Mouse (Mus musculus): ENCODE results near the gene Adcy2.

The Adcy2 gene

DNA sequence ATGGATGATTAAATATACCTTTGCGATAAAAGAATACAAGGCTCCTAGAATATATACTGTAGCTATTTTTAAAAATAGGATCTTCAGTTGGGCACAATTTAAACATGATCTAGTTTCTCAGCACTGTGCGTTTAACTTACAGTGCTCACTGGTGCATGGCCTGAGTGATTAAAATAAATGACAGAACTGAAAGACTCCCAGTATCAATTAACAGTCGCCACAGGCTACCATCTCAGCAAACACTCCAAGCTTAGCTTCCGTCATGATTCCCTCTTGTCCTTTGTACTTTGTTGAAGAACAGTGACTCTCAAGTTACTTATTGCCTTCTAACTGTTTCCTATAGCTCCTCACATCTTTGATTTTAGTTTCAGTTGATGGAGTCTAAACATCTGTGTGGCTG is 170.9 kb downstream of the Adcy2 start:
- DNase-seq (ENCODE audit: extremely low read depth, low read depth), result no peak

DNA sequence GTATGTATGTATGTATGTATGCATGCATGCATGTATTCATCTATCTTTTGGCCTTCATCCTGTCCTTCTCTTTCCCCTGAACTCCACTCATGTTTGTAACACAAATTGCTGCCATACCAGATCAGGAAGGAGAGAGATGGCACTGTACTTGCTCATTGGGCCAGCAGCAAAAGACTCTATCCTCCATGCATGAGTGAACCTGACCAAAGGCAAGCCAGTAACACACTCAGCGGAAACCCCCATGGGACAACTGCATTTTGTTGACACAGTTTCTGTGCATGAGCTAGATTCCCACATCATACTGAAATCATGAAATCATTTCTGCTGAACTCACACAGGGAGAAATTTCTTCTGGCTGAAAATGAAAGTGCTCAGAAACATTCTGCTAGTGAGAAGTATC is 172.9 kb downstream of the Adcy2 start:
- DNase-seq (ENCODE audit: extremely low read depth, low read depth), result no peak

DNA sequence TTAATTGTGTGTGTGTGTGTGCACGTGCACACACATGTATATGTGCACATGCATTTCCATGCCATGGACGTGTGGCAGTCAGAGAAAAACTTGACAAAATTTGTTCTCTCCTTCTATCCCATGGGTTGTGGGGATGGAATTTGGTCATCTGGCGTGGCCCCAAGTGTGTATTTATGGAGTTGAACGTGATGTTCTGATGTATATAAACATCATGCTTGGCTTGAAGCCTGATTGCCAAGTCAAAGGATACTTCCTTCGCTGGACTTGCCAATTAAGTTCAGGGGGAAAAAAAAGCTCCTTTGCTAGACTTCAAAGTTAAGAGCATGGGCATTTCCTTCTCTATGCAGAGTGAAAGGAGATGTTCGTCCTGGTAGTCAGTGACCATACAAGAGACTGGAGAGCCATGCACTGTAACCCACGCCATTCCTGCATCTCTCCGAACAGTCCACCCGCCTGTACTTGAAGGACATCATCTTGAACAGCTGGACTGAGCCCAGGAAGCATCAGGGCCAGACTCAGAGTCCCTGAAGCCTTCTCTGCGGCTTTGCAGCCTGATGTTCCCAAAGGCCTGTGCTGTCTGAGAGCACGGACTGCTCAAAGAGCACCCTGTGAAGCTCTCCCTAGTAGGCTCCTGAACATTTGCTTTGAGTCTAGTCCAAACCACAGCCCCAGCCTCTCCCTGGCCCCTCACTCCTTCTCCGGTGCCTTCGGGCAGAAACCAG is 178.3 kb downstream of the Adcy2 start:
- DNase-seq (ENCODE audit: extremely low read depth, low read depth), result no peak

DNA sequence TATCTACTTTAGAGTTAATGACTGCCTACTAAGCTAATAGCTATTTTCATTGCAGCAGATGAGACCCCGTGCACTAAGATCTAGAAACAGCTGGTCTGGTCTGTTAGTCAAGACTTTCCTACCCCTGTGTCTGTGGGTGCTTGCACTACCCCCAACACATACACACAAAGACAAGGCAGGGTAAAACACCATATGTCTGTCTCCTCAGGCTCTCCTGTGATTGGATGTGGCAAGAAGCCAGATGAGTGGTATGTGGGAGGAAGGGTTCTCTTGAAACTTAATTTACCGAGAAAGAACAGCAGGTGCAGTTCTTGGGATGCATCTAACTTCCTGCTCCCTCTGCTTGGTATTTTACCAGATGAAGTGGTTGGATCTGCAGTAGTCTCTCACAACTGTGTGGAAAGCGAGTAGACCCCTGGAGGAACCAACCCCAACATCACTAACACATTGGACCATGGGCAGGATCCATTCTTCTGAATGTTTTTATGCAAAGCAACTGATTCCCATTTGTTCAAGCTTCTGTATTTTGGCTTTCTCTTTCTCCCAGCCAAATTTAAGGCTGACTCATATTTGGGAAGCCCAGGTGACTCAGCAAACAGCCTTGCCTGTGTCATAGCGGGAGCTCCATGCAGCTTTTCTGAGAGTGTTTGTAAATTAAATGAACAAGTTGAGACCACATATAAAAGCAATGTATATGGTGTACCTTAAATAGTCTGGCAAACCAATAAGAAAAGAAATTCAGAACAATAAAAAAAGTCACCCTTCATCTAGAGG is 183.4 kb downstream of the Adcy2 start:
- DNase-seq (ENCODE audit: extremely low read depth, low read depth), result no peak

DNA sequence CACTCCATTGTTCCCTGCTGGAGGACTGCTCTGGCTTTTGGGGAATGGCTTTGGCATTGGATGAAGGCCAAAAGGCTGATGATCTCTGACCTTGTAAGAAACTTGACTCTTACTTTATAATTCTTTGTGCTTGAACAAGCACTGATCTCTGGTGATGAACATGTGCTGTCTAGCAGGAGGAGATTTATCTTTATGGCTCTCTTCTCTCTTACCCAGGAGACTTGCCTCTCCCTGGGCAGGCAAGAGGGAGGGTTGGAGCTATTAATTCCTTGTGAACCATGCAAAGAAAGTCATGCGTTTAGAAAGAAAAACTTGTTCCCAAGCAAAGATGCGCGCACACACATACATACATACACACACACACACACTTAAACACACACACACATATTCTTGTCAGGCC is 188.2 kb downstream of the Adcy2 start:
- DNase-seq (ENCODE audit: extremely low read depth, low read depth), result no peak

DNA sequence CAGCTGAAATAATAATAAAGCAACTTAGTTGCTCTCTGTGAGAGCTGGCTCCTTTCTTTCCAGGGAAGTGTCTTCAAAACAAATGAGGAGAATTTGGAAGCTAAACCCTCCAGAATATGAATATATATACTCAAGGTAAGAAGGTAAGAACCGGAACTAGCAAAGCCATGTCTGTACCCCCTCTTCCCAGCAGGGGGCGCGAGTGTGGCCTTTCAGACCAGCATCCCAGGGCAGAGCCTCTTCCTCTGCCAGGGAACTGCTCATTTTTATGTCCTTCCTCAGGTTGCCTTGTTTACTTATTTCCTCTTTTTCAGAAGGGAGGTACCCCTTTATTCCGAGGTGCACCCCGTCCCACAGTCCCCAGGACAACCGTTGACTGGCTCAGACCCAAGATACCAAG is 199.6 kb downstream of the Adcy2 start:
- no peak for DNase-seq (ENCODE audit: extremely low read depth, low read depth)

DNA sequence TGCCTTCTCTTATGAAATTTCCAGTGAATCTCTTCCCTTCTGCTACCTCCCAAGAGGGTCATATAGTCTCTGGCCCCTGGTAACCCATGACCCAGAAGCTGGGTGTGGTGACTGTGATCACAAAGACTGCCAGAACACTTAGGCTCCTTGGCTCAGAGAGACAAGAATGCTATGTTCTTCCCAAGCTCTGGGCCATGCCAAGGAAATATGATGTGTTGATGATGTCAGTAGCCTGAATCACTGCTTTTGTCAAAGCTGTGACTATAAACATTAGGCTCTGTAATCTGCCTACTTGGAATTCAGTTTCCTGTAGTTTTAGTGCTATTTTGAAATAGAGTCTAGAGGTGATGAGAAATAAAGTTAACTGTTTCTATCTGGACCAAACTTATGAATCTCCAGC is 206.1 kb downstream of the Adcy2 start:
- DNase-seq (ENCODE audit: extremely low read depth, low read depth), result no peak

DNA sequence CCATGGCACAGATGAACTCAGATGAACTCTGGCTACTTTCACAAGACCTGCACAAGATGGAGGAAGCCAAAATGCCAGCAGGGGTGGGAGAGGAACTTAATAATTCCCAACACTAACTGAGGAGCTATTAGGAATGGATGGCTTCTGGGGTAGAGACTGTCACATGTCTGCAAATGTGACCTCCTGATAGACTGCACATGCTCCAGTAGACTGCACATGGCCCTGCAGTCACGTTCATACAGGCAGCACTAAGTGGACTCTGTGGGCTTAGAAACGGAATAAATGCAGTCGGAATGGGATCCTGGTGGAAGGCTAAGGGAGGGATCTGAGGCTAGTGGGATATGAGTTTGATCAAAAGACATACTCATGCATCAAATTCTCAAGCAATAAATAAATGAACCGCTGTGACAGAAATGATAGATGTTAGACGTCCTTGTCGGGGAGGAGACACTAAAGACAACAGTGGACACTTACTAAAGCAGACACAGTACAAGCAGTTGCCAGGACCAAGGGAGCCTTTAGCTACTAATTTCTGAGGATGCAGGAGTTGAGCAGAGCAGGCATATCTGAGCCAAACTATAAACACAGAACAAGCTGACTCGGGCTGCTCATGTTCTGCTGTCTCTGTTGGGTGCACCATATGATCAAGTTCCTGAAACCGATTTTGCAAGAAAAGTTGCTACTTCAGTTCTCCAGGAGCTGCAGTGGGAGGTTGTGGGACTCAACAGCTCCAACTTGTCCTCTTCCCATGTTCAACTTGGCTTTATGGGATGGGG is 211.9 kb downstream of the Adcy2 start:
- no peak for DNase-seq (ENCODE audit: extremely low read depth, low read depth)

DNA sequence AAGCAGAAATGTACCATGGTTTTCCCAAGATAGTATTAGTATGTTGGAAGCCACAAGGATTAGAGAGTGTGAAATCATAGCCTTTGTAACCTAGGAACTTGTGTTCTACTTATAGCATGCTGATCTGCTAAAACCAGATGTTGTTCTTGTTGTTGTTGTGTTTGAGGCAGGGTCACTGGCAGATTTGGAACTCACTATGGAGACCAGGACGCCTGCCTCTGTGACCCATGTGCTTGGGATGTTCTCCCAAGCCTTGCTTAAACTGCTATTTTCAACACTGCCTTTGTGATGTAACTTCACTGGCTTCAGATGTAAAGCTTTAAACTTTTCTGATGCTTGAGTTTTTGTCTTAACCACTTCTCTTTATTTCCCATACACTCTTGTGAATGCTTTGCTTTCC is 216.2 kb downstream of the Adcy2 start:
- DNase-seq (ENCODE audit: extremely low read depth, low read depth), result no peak

DNA sequence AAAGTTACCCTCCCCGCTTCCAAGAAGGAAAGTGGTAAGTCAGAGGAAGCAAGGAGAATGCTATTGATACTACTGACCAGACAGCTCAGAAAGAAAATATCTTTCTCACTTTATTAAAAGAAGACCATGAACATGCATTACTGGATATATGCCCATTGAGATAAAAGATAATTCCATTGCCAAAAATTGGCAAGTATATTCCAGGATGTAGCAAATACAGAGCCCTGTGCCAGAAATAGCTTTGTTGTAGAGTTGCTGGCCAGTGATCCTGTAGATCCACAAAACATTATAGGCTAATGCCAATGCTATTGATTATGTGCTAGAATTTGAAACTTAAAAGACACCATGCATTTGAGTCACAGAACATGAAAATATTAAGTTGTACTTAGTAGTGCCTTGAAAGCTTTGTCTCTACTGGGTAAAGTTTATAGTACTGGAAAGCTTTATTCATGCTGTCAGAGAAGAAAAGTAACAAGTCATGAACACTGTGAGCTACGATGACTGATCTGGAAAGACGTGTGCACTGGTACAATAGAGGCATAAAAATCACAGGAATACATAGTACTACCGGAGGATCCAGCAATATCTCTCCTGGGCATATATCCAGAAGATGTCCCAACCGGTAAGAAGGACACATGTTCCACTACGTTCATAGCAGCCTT is 221.2 kb downstream of the Adcy2 start:
- no peak for DNase-seq (ENCODE audit: extremely low read depth, low read depth)

DNA sequence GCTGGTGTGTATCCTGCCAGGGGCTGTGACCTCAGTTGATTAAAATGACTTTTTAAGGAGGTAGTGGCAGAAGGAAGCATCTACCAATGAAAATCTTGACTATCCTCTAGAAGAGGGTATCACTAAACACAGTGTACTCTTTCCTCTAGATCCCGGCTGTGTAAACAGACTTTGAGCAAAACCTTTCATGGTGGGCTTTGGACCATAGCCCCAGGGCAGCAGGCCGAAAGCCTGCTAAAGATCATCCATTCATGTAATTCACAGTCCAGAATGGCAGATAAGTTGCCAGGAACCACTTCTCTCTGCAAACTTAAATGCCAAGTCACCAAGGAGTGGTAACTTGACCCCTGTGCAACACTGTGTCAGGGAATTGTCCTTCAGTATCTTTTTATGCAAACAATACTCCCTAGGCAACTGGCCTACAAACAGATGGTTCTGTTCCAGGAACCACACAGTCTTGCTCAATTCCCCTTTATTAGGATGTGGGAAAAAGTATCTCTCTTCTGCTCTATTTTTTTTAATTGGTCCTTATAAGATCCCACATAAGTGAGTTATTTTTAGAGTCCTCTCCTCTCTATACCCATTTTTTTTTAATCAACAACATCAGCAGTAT is 225.6 kb downstream of the Adcy2 start:
- DNase-seq (ENCODE audit: extremely low read depth, low read depth), result no peak

DNA sequence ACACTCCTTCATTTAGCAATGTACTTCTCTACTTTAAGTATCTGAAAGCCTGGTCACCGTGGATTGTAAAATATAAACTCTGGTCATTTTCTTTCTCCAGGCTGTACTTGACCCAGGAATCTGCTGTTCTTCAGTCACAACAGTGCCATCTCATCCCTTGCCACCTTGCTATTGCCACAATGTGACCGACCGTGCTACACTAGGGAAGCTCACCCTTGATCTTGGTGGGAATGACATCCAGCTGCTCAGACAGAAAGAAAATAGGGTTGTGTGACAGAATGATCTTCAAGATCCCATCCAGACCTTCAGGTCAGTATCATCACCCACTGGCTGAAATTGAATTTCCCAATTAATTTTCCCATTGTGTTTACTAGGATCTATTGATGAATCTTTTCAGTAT is 230.8 kb downstream of the Adcy2 start:
- no peak for DNase-seq (ENCODE audit: extremely low read depth, low read depth)

DNA sequence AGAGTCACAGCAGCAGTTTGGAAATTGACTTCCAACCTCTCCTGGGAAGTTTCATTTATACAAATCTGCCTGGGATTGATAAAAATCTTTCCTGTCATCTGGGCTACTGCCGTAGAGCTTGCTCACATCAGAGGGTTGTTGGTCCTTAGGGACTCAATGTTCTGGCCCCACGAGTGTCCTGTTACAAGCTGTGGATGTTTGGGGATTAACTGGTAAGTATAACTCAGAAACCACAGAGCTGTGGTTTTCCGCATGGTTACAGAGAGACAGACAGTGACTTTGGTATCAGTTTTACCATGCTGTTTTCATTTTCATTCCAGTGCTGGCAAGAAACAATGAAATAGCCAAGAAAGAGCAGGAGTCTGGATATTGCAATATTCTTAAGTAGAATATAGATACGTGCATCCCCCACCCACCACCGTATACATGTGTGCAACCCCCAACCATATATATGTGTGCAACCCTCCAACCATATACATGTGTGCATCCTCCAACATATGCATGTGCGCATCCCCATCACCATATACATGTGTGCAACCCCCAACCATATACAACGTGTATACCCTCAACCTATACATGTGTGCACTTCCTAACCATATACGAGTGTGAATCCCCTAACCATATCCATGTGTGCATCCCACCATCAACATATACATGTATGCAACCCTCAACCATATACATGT is 233.3 kb downstream of the Adcy2 start:
- DNase-seq (ENCODE audit: extremely low read depth, low read depth), result no peak

DNA sequence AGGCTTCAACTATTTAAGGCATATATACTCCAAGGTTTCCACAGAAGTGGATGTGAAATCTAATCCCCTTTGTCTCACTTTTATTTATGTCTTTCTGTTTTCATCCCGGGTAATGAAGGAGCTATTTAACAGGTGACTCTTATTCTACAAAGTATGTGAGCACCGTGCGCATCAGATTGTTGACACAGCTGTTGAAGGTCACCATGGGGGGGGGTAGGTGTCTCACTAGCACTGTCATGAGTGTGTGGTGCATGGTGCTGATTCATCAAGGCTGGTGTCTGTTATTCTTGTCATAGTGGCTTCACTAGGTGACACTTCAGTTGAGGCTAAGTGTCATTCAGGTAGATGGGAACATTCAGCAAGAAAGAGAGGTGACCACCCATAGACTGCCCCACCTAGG is 234.7 kb downstream of the Adcy2 start:
- DNase-seq (ENCODE audit: extremely low read depth, low read depth), result no peak

DNA sequence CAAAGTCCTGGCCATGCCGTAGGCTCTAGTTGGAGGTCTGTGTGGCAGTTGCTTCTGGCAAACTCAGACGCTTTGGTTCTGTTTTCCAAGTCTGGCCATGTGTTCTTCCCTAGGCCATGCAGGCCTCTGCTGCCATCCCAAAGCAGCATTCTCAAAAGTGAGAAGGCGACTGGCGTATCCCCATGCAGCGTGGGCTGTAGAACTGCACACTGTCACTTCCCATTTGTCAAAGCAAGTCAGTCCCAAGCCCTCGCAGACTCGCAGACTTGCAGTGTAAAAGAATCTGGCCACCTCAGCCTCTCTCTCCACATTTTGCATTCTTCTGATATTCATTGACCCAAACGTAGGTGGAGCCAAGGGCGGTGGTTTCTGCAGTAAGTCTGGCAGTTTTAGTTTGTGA is 249.5 kb downstream of the Adcy2 start:
- no peak for DNase-seq (ENCODE audit: extremely low read depth, low read depth)

DNA sequence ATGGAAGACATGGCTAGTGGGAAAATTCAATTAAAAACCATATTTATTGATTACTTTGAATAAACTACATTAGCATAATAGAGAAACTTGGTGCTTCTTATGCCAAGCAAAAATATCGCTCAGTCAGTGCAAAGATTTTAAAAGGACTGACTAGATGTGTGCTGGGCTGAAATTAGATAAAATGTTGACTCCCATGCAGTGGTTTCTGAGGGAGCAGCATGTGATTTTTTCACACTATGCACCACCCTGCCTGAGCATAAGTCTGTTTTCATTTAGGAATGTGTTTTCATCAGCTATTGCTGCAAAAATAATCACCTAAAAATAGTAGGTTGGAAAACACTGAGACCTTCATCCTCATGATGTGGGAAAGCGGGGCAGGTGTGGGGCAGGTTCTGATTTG is 250.0 kb downstream of the Adcy2 start:
- no peak for DNase-seq (ENCODE audit: extremely low read depth, low read depth)

DNA sequence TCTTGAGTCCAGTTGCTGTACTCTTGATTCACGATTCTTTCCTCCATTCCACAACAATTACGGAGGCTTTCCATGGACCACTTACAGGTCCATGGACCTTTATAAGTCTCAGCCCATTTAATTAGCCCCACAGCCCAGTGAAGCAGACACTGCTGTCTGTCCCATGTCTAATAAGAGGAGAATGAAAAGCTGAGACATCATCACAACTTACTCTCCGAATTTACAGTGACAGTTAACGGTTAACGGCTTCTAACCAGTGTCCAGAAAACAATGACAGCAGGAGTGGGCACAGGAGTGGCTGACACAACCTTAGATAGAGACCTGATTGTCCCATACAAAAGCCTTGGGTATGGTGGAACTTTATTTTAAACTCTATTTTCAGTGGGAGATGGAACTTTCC is 253.9 kb downstream of the Adcy2 start:
- no peak for DNase-seq (ENCODE audit: extremely low read depth, low read depth)

DNA sequence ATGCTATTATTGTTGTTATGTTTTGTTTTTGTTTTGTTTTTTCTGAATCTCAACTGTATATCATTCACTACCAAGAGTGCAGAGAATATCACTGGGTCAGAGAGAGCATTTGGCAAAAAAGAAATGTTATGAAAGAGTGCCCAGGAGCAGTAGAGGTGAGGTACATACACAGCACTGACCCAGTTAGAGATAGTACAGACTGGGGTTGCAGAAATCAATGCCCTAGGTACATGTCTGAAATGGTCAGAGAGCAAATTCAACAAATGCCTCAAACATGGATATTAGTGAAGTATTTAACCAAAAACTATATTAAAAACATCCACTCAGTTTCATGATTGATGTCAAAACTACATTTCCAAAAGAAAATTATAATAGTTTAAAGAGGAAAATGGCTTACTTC is 286.7 kb downstream of the Adcy2 start:
- DNase-seq (ENCODE audit: extremely low read depth, low read depth), result no peak

DNA sequence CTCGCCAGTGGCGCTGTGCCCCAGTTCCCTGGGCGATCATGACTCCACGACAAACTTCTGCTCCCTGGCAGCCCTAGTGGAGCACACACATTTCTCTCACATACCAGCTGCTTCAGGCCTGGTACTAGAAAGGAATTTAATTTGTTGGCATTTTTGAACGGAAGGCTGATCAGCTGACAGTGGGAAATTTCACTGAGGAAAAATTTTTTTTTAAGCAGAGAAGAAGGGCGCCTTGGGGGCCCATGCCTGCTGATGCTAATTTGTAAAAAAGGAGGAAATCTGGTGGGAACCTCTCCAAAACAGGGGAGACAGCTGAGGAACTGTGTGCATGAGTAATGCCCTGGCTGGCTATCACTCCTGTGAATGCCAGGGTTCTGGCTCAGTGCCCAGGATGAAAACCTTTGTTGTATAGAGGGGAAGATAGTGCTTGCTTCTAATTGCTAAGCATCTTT is 292.0 kb downstream of the Adcy2 start:
- DNase-seq (ENCODE audit: extremely low read depth, low read depth), result no peak

DNA sequence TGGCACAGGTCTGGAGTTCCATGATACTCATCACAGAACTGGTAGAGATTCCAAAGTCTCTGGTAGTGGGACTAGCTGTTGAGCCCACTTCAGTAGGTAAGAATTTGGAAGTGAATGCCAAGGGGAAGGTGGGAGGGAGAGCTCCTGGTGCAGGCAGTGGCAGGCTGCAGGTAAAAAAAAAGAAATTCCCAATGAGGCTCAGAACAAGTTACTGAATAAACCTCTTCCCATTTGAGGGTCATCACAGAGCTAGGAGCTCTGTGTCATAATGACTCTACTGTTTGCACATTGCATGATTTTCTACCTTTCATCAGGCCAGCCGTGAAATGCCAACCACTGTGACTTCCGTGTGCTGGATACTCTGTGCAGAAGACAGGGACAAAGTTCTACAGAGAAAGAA is 314.4 kb downstream of the Adcy2 start:
- no peak for DNase-seq (ENCODE audit: extremely low read depth, low read depth)

DNA sequence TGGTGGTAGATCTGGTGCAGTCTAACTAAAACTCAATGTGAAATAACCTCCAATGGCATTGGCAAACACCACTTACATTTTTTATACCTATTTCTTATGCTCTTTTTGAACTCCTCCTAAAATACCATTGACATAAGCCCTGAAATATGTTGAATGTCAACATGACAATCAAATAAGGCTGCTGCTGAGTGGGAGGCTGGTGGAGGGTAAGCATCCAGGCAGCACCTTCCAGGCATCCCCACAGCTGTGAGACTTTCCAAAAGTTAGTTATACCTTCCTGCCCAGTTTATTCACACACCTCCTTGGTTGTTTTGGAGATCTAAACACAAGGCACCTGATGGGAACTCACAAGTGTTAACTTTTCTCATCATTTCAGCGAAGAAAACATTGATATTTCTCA is 318.9 kb downstream of the Adcy2 start:
- no peak for DNase-seq (ENCODE audit: extremely low read depth, low read depth)
